Mouse (Mus musculus) stomach, embryonic 14.5 days (tissue): ENCODE measurements around the gene Psmd3. TPM values are rescaled to one million over a fixed set of nuclear protein-coding genes. Genes with fewer than 3 reads are reported as not detected.
"Not testable (repeated sequence)": the region's sequence is repeated elsewhere in the genome, so short reads cannot be mapped to it uniquely, and the experiment has no call there.

ENCODE experiments used
- ATAC-seq: fragments of 200-750 bp; cut with Nextera tagmentation; 2 replicates; pipeline ENCODE4 v1.8.0; 2017; ENCODE audit warnings: low read depth, moderate TSS enrichment; ENCODE audit not compliant: insufficient number of reproducible peaks, insufficient read depth, low FRiP score
- H3K27ac ChIP-seq: fragments of 300-500 bp; sonication (generic); 2 replicates; pipeline ENCODE4 v1.5.1; 2014; ENCODE audit warnings: mild to moderate bottlenecking, low read length, moderate library complexity, mixed read lengths
- H3K27me3 ChIP-seq: fragments of 300-500 bp; sonication (generic); 2 replicates; pipeline ENCODE4 v1.6.1; 2014; ENCODE audit warnings: low read length, control low read depth, mixed read lengths; ENCODE audit not compliant: control insufficient read depth, insufficient read depth
- H3K36me3 ChIP-seq: fragments of 300-500 bp; sonication (generic); 2 replicates; pipeline ENCODE4 v1.6.1; 2014; ENCODE audit warnings: mild to moderate bottlenecking, control low read depth, low read length, moderate library complexity, mixed read lengths; ENCODE audit not compliant: control insufficient read depth, insufficient read depth
- H3K4me1 ChIP-seq: fragments of 300-500 bp; sonication (generic); 2 replicates; pipeline ENCODE4 v1.6.1; 2014; ENCODE audit warnings: low read length, control low read depth, mixed read lengths; ENCODE audit not compliant: control insufficient read depth, insufficient read depth
- H3K4me2 ChIP-seq: fragments of 300-500 bp; sonication (generic); replicated peaks from 2 replicates; pipeline ENCODE4 v1.6.1; 2014; ENCODE audit warnings: low read depth, low read length, control low read depth
- H3K4me3 ChIP-seq: fragments of 300-500 bp; sonication (generic); 2 replicates; pipeline ENCODE4 v1.5.1; 2014; ENCODE audit warnings: low read depth, low read length, control low read depth
- H3K9ac ChIP-seq: fragments of 300-500 bp; sonication (generic); replicated peaks from 2 replicates; pipeline ENCODE4 v1.6.1; 2014; ENCODE audit warnings: low read depth, mild to moderate bottlenecking, control low read depth, low read length, moderate library complexity, mixed read lengths
- H3K9me3 ChIP-seq: fragments of 300-500 bp; sonication (generic); 2 replicates; pipeline ENCODE4 v1.6.1; 2016; ENCODE audit warnings: low read depth, low read length, control low read depth; ENCODE audit not compliant: control insufficient read depth
- WGBS: fragments of 180-500 bp; shearing (Covaris S2); extraction: QIAGEN DNeasy Blood & Tissue Kit; methylation state at CpG from one replicate; pipeline ENCODE4 v1.1.7; 2014; 5-methylcytosine and 5-hydroxymethylcytosine counted together
- polyA plus RNA-seq: library from polyadenylated mRNA; unstranded; fragments of >200 nt; fragmentation: Nextera tagmentation; extraction: Ambion mirVana; gene quantifications from 2 replicates; pipeline ENCODE4 v1.2.1, GENCODE M21; 2014

Psmd3 gene
- polyA plus RNA-seq, 1 experiment from 2014 or later, result 126 TPM

GRCm38 (mm10) chr11:98731134-98731533, 48.8 kb downstream of the Psmd3 start:
- 56% methylated on average over 5 of the region's 5 CpGs for WGBS
- H3K4me3 ChIP-seq, result no peak overlapping the region
- no peaks in the 10 kb centered on the region for H3K27me3 ChIP-seq
- ATAC-seq, result no peak
- no peak overlapping the region for H3K9ac ChIP-seq
- peaks cover 7% of the 10 kb centered on the region; the same call in 1 of the 2 replicates for H3K4me1 ChIP-seq
- H3K27ac ChIP-seq, result no peak overlapping the region
- no peaks in the 10 kb centered on the region for H3K36me3 ChIP-seq
- H3K4me2 ChIP-seq, result no peak overlapping the region
- H3K9me3 ChIP-seq, result peaks cover 5% of the 10 kb centered on the region; the same call in 1 of the 2 replicates

- Histone ChIP-seq H3K27me3 (no peaks in the 10 kb centered on the region), H3K4me3 (no peak overlapping the region), H3K9me3 (peaks cover 5% of the 10 kb centered on the region; the same call in 1 of the 2 replicates), H3K4me2 (no peak overlapping the region), H3K36me3 (no peaks in the 10 kb centered on the region), H3K27ac (no peak overlapping the region), H3K9ac (no peak overlapping the region), H3K4me1 (no peaks in the 10 kb centered on the region)
- no peak for ATAC-seq
- WGBS, result 80% methylated on average over 3 of the region's 3 CpGs
Observed at GRCm38 (mm10) chr11:98734020-98734419, 51.7 kb downstream of the Psmd3 start.

- Histone ChIP-seq H3K9ac (no peak overlapping the region), H3K36me3 (no peaks in the 10 kb centered on the region), H3K4me3 (no peak overlapping the region), H3K27me3 (no peaks in the 10 kb centered on the region), H3K4me2 (no peak overlapping the region), H3K9me3 (peaks cover 5% of the 10 kb centered on the region; the same call in 1 of the 2 replicates), H3K27ac (no peak overlapping the region), H3K4me1 (peaks cover 5% of the 10 kb centered on the region; the same call in 1 of the 2 replicates)
- ATAC-seq, result no peak
- WGBS, result 89% methylated on average over 4 of the region's 4 CpGs
Observed at GRCm38 (mm10) chr11:98735111-98735510, 52.8 kb downstream of the Psmd3 start.

- Histone ChIP-seq H3K4me2 (no peak overlapping the region), H3K9me3 (peaks cover 5% of the 10 kb centered on the region; the same call in 1 of the 2 replicates), H3K27me3 (no peaks in the 10 kb centered on the region), H3K27ac (no peak overlapping the region), H3K9ac (no peak overlapping the region), H3K4me3 (no peak overlapping the region), H3K36me3 (no peaks in the 10 kb centered on the region), H3K4me1 (peaks cover 10% of the 10 kb centered on the region; the same call in 1 of the 2 replicates)
- 82% methylated on average over 1 of the region's 1 CpGs for WGBS
- ATAC-seq, result no peak
Observed at GRCm38 (mm10) chr11:98736176-98736575, 53.8 kb downstream of the Psmd3 start.

- not testable (repeated sequence) for H3K9ac ChIP-seq, H3K27ac ChIP-seq, H3K9me3 ChIP-seq, H3K4me2 ChIP-seq, H3K27me3 ChIP-seq, H3K36me3 ChIP-seq, ATAC-seq, H3K4me3 ChIP-seq
- WGBS, result 78% methylated on average over 2 of the region's 2 CpGs
- peaks cover 11% of the 10 kb centered on the region; the same call in 1 of the 2 replicates for H3K4me1 ChIP-seq
Observed at GRCm38 (mm10) chr11:98737220-98737619, 54.9 kb downstream of the Psmd3 start.

- peaks cover 19% of the 10 kb centered on the region for H3K4me1 ChIP-seq
- no peaks in the 10 kb centered on the region for H3K36me3 ChIP-seq
- no peak overlapping the region for H3K27ac ChIP-seq
- no peak overlapping the region for H3K4me3 ChIP-seq
- no peaks in the 10 kb centered on the region for H3K27me3 ChIP-seq
- WGBS, result 47% methylated on average over 4 of the region's 4 CpGs
- no peak overlapping the region for H3K4me2 ChIP-seq
- H3K9ac ChIP-seq, result no peak overlapping the region
- ATAC-seq, result no peak
- H3K9me3 ChIP-seq, result peaks cover 5% of the 10 kb centered on the region; the same call in 1 of the 2 replicates
Observed at GRCm38 (mm10) chr11:98738428-98738911, 56.1 kb downstream of the Psmd3 start.

GRCm38 (mm10) chr11:98738925-98739324, 56.6 kb downstream of the Psmd3 start:
- Histone ChIP-seq H3K4me2 (no peak overlapping the region), H3K4me1 (peaks cover 24% of the 10 kb centered on the region), H3K4me3 (no peak overlapping the region), H3K9me3 (peaks cover 5% of the 10 kb centered on the region; the same call in 1 of the 2 replicates), H3K9ac (no peak overlapping the region), H3K27me3 (no peaks in the 10 kb centered on the region), H3K36me3 (no peaks in the 10 kb centered on the region), H3K27ac (no peak overlapping the region)
- no peak for ATAC-seq
- 75% methylated on average over 8 of the region's 9 CpGs for WGBS

GRCm38 (mm10) chr11:98740026-98740392, 57.7 kb downstream of the Psmd3 start:
- peak; percentile 11; the same call in 1 of the 2 replicates for ATAC-seq

More at GRCm38 (mm10) chr11:98740026-98740392, 57.7 kb downstream of the Psmd3 start:
- 10% methylated on average over 8 of the region's 8 CpGs for WGBS
- H3K27me3 ChIP-seq, result no peaks in the 10 kb centered on the region
- no peaks in the 10 kb centered on the region for H3K9me3 ChIP-seq
- peaks cover 34% of the 10 kb centered on the region for H3K4me1 ChIP-seq
- H3K4me3 ChIP-seq, result peak overlapping the region; percentile 97
- 0 out of 2 replicates have a peak overlapping the region, but pooled peaks have one; percentile 21 for H3K9ac ChIP-seq
- peak overlapping the region; percentile 97 for H3K27ac ChIP-seq
- peak overlapping the region; percentile 84 for H3K4me2 ChIP-seq
- no peaks in the 10 kb centered on the region for H3K36me3 ChIP-seq
